Mouse (Mus musculus): ENCODE measurements around the gene Dclk1.

Dclk1 gene

DNA sequence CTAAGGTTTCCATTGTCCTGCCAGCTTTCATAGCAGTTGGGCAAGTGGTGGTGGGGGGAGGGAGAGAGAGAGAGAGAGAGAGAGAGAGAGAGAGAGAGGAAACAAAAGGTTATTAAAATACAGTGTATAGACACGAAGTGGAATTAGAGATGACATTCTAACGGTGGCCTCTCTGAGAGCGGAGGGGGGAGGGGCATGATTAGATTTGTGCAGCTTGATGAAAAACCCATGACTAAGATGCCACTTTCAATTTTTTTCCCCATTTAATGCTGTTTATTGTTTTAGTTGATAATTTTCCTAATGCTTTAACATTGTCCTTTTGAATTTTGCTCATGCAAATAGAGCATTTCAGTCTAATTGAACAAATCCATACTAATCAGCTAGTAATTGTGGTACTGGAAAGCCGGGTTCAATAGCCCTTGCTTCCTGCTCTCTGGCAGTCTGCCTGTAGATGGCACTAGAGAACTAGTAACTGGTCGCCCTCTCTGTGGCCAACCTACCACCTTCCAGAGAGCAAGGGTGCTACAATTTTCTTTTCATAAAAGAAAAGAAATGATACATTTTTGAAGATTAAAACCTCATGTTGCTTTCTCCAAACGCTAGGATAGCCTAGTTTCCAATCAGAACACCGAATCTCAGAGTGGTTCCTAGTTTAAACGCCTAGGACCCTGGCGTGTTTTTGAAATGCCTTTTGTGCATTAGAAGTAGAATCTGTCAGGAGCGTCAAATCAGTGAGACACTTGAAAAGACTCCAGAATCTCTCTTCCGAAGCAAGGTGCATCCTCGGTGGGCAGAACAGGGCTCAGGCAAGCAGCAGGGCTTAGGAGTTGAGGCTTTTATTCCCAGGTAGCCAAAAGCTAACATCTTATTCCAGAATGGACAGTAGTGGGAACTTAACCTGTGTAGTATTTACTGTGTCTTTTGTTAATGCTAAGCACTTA lies 278.3 kb downstream of the Dclk1 start:
- DNase-seq = peak; percentile 38 to 71

DNA sequence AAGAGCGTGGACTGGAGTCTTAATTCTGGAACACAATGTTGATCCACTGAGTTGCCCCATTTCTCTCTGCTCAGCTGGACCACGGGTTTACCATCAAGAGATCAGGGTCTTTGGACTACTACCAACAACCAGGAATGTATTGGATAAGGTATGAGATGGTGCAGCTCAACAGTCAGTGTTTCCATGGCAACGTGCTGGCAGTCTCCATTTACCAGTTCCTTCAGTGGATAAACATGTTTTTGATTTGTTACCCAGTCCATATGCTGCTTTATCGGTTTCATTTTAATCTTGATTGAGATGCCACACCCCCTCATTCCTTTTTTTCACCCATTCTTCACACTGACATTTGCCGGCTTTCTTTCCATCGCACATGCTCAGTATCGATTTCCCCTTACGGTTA lies 279.6 kb downstream of the Dclk1 start:
- DNase-seq = no peak

DNA sequence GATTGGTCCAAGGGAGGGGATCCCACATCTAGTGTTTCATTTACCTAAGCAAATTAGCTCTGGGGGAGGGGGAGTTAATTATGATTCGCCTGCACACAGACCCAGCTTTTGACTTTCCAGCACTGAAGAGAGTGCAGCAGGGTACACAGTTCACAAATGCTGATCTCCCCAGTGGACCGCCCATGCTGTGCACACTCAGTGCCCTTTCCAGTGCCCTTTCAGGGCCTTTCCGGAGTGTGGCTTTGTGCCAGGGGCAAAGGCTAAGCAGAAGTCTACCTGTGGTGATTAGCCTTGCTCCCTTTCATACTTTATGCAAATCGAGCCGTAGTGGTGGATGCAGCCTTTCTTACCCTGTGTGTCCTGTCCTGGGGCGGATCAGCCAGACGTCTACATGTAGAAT lies 281.1 kb downstream of the Dclk1 start:
- no peak for DNase-seq

DNA sequence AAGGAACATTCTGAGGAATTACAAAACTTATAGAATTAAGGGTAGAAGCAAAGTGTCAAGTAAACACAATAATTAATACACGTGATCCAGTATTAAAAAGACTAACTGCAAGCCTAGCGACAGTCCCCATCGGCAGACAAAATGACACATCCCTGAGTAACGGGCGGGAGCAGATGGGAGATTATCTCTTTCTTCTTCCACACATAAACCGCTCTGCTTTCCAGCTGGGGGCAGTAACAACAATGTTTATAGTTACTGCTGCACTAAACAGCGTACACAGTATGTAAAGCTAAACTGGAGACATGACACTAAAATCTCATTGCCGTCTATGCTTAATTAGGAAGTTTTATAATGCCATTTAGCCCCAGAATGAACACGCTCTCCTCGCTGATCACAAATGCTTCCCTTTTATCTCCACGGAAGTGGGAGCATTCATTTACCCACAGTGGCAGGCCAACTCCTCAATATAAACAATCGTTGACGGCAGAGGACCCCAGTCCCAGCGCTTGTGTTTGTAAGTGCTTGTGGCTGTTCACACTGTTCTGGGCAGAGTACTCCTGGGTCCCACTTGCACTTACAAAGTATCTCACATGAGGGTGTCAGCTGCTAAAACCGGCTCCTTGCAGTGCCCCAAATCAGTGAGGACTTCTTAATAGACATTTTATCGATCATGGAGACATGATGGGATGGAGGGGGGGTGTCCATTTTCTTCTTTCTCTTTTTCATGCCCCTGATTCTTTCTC lies 281.7 kb downstream of the Dclk1 start:
- no peak for DNase-seq

DNA sequence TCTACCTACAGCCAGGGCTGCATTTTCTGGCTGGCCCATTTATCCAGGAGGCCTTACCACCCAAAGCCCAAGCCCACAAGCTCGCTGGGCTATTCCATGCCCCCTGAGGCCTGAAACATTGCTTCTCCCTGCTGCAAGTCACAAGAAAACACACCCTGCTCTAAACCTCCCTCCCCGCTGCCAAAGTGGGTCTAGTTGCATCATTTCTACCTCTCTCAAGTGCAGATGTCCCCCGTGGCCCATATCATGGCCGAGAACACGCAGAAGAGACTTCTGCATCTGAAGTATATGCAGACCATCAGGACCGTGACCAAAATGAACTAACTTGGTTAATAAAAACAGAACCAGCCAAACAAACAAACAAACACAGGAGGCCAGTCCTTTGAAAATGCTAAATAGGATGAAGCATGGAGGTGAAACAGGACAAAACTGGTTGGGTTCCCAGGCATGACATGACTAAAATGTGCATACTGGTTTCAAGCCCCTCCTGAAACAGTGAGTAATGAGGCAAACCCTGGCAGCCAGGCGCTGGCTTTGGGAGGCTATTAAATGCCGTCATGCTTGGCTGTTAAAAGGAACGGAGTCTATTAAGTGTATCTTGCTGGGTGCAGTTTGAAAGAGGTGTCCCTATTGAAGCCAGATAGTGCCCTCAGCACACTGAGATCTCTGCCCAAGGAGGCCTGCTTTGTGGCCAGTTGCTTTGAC lies 282.5 kb downstream of the Dclk1 start:
- DNase-seq = no peak

DNA sequence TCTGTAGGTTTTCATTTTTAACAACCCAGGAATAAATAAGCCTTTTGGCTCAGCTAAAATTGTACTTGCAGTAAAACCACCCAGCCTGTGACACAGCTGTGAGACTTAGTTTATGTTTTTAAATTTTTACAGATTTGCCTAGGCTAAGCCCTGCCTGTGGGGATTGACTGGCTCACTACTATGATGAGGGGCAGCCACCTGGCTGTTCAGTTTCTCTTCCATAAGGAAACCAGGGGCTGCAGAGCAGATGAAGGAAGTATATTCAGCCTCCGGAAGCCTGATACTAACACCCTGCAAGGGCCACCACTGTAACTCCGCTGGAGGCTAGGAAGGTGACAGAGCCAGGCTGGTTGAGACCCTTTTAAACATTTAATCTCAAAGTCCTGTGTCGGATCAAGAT lies 284.3 kb downstream of the Dclk1 start:
- no peak for DNase-seq

DNA sequence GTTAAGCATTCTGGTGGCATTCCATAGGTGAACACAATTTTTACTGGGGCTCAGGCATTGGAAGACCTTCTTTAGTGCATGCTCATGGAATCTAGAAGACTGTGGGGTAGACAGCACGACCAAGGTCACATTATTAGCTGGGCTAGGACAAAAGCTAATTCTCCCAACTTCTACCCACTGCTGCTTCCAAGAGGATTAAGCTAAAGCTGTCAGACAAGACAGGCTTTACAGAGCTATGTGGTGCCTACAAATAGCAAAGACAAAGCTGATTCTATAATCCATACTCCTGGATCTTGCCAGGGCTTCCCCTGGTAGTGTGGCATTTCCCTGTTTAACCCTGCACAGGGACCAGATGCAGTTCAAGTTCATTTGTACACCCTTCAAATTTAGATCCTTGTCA lies 285.4 kb downstream of the Dclk1 start:
- no peak for DNase-seq

DNA sequence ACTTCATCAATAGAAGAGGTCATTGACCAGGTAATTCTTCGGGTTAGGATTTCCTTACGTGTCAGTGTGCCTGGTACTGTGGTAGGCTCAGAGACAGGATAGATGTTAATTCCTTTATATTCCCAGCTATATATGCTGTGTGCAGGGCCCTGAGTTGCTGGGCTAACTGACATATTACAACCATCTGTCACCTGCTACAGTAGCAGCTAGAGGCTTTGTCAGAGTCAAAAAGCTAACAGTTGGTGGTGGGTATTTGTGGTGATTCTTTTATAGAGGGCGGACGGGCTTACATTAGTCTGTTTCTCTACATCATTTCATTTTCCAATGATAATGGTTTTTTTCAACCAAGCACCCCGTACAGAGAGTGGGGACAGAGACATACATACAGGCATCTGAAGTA lies 285.8 kb downstream of the Dclk1 start:
- DNase-seq = no peak

DNA sequence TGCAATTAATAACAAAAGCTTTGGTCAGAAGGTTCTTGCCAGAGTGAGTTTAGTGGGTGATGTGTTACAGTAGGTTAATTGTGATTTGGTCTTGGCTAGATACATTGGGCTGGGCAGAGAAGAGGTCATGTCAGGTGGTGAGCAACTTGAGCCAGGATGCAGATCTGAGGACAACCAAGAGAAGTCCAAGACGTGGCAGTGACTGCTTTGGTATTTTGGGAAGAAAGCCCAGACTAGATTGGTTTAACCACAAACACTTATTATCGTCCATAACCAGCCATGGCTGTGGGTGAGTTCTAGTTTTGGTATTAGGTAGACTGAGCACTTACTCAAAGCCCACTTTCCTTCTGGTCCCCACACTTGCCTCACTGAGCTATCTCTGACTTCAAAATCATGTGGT lies 287.2 kb downstream of the Dclk1 start:
- DNase-seq = no peak

DNA sequence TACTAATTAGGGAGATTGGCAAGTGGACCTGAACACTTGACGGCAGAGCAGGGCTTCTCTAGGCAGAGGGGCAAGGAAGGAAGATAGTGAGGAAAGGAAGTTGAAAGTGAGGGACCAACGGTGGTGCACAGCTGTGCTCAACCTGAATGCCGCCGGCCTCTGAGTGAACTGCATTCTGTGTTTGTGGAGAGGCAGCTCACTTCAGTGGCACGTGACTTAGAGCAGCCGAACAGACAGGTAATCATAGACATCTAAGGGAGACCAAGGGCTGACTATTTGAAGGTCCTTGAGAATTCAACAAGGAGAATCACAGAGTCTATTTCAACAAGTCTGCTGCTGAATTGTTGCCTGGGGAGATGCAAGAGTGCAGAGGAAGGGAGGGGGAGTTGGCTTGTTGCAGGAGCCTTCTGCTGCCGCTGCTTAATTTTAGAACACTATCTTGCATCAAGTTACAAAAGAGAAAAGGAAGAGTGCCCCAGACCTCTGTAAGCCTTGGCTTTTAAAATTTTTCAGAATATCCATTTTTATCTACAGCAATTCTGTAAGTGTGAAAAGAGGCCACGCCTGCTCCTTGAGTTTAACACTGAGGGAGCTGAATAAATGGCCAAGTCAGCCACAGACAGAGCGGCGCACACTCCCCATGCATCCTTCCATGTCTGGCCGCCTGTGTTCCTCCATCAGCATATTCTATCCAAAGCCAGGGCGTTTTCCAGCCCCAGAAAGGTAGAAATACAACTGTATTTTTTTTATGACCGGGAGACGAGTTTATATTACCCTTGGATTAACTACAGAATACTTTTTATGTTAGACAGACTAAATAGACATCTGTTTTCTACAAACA lies 289.3 kb downstream of the Dclk1 start:
- no peak for DNase-seq

DNA sequence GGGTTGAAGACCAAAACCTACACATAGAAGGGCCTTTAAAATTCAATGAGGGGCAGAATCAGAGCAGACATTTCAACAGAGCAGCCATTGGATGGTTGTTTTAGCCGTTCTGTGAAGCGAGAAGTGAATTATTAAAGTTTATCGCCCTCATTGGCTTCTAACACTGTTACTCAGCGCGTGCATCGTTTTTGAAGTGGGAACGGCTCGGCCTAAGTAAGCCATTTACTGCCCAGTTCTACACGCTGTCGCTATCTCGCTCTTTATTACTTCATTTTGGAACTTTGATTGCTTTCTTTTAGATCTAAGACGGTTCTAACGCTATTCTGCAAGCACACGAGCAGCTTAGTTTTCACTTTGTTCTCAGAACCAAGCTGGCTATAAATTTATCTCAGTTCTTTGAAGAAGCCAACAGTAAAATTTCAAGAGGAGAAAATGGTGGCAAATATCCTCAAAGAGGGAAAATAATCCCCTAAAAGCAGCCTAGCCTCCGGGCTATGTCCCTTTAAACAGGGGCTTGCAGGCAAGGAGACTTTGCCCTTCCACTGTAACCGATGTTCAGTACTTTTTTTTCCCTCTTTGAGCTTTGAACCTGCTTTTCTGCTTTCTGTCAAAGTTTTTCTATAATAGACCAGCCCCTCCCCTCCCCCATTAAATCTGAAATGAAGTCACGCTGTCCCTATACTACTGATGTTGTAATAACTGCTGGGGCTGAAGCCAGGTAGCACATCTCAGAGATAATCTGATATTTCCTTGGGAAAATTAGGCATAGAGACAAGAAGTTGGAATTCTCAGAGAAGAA lies 290.2 kb downstream of the Dclk1 start:
- no peak for DNase-seq

DNA sequence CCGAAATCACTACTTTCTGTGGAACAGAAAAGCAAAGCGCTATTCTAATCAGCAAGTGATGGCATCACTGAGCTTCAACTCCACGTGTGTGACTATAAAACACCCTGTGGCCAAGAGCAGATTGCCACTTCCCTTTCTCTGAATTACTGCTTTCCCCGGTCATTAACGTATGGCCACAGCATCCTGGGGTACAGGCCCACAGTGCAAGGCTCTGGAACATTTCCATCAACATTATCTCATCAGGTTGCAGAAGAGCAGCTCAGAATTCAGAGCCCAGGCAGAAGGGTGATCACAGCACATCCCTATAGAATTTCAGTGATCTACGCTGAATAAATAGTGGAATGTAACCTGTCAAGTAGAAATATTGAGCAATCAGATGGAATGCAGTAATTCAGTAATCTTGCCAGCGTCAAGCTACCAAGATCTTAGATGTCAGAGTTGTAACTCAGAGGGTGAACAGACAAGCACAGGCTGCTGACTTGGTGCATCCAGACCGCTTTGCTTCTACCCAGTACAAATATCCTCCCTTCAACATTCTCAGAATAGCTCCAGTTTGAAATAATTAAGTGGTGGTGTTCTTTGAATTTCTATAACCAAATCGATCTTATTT lies 293.5 kb downstream of the Dclk1 start:
- no peak for DNase-seq

DNA sequence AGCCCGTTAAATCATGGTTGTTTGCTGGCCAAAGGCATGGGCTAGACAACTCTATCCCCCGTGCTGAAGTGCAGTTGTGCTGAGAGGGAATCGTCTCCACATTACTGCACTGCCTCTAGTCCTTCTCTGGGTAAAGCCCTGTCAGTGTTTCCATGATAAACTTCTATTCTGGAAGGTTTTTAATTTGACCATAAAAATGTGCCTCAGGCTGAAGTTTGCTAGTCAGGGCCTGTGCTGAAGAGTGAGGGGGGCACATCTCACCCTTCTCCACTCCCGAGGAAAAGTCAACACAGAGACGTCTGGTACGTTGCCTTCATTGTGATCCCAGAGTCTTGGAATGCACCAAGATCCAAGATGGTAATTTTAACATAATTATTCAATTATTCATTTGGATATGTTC lies 294.7 kb downstream of the Dclk1 start:
- DNase-seq = no peak

DNA sequence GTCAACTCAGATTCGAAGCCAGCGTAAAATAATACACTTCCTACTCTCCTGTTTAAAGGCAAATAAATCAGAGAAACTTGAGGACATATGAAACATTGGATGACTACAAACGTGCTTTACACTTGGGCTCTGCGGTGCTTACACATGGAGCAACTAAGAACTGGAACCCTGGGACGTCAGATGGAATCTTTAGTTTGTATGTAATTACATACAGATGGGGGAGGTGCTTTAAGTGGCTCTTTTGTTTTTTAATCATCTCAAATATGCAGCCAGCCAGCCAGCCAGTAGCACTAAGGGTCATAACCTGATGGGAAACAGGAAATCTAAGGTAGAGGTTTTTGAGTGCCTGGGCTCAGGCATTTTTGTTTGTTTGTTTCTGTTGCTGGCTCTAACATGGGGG lies 295.6 kb downstream of the Dclk1 start:
- no peak for DNase-seq

DNA sequence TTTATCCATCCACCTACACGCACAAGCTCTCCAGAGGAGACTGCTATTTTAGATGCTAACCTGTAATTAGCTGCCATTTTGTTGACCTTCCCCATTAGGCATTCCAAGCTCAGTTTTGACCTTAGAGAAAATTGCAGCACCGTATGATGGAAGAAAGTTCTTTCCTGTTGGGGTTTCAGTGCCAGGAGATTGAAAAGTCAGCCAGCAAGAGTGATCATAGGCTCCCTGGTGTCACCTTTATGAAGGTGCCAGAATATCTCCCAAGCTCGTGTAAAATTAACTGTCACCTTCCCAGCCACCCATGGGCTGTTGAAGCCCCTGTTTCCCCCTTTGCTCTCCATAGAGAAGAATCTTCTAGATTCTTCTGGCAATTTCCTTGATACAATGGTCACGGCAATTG lies 297.2 kb downstream of the Dclk1 start:
- no peak for DNase-seq

DNA sequence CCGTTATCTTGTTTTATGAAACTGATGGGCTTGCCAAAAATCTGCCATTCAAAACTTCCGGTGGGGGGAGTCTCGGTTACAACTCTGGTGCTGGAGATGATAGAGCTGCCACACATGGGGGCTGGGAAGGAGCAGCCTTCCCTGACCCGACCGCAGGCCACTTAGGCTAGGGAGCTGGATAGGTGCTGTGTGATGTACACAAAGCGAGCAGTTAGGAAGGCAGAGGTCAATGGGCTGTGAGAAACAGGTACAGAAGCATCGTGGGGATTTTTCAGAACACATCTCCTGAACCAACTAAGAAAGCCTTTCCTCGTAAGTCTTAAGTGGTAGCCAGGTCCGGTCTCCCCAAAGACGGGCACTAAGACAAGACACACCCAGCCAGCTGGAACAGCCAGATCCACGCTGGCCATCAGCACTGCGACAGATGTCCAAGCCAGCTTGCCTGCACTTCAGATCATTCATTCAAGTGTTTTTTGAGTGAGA lies 297.7 kb downstream of the Dclk1 start:
- DNase-seq = peak in 1 of 2 experiments; percentile 31

DNA sequence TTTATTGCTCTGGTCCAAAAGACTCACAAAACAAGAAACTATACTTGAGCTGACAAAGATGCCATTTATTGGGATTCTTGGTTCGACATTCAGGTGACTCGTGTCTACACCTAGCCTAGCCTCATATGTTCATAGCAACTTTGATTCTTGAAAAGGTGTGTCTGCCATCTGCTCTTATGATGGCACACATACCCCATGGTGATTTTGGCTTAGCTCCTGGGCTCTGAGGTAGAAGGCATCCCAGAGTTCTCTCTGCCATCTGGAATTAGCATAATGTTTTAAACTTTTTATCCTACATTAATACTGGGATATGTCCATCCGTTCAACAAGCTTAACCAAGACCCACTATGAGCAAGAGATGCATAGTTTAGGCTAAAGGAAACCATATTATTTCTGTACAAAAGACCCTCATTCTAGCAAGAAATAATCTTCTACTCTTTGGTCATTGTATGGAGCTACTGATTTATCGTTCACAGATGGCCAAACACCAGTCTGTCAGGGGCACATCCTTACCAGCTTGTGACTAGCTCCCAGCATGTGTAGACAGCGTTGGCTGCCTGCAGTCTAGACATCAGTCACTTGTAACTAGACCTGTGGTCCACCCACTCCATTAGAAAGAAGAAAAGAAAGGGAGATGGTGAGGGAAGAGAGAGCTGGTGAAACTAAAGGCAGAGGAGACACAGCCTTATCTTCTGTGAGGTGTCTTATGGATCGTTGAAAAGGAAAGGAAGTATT lies 298.4 kb downstream of the Dclk1 start:
- no peak for DNase-seq

DNA sequence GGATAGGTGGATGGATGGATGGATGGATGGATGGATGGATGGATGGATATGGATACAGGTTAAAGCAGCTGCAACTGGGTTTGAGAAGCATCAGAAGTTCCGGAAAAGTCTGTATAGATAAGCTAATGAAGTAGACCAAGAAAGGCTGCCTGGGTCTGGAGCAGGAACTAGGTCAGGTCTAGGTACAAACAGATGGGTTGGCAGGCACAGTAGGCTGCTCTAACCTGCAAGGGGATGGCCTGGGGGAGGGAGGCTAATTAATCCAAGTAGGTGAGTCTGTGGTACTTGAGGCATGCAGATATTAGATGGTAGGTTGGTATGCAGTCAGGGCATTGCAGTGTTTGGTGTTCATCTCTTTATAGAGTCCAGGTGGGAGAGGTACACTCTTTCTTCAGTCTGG lies 299.6 kb downstream of the Dclk1 start:
- DNase-seq = no peak

DNA sequence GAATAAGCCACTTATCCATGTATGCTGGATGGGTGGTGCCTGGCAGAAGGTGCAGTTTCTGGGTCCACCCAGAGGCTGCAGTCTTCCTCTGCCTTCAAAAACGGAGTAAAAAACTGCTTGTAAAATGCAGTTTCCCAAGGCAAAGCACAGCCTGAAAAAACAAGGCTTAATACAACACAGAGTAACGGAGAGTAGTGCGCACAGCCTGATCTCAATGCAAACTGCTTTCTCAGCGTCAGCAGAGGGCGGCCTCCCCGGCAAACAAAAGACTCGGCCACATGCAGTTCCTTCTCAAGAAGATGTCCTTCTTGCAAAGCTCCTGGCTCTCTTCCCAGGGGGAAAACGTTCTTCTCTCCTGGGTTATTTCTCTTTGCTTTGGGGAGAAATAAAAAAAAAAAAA lies 300.1 kb downstream of the Dclk1 start:
- peak; percentile 11 to 54 for DNase-seq

DNA sequence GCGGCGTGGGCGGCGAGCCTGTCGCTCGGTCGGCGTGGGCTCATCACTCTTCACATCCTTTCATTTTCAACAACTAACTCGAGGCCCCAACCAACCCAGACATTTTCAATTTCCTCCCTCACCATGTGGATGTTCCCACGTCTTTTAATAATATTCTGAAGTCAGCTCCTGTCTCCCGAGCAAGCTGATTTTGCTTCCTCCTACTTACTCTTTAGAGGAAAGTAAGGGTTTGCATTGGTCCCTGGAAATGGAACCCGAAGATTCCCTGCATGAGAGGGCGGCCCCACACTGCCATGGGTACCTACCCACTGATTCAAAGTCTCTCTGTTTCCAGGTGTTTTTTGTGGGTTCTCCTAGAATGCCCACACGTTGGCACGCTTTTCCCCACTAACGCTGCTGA lies 300.8 kb downstream of the Dclk1 start:
- DNase-seq = no peak

All from lung, postnatal 4 days (tissue).